Mouse (Mus musculus) olfactory bulb, adult 2 months (tissue): ENCODE measurements around the gene Gm45208. TPM values are rescaled to one million over a fixed set of nuclear protein-coding genes. Genes with fewer than 3 reads are reported as not detected.

Experiments used
- H3K27ac ChIP-seq: fragments of 200-500 bp; 2 replicates; pipeline ENCODE4 v1.5.1; 2012; ENCODE audit warnings: low read depth, low read length; ENCODE audit not compliant: insufficient read depth
- H3K4me1 ChIP-seq: fragments of 200-500 bp; 2 replicates; pipeline ENCODE4 v1.6.1; 2012; ENCODE audit warnings: low read length; ENCODE audit not compliant: control insufficient read depth, insufficient read depth
- H3K4me3 ChIP-seq: fragments of 200-500 bp; 2 replicates; pipeline ENCODE4 v1.5.1; 2012; ENCODE audit warnings: mild to moderate bottlenecking, low read depth, low read length, moderate library complexity; ENCODE audit not compliant: insufficient read depth
- CTCF ChIP-seq: fragments of 200-500 bp; IDR thresholded peaks from 2 replicates; pipeline ENCODE4 v1.5.1; 2012; ENCODE audit warnings: low read depth, mild to moderate bottlenecking, low read length, moderate library complexity; ENCODE audit not compliant: insufficient read depth
- POLR2A ChIP-seq: fragments of 200-500 bp; IDR thresholded peaks from 2 replicates; pipeline ENCODE4 v1.6.1; 2012; ENCODE audit warnings: mild to moderate bottlenecking, low read depth, low read length, moderate library complexity; ENCODE audit not compliant: insufficient read depth
- WGBS: fragments of 180-500 bp; shearing (Covaris S2); methylation state at CpG from one replicate; pipeline ENCODE4 v1.1.7; 2018; 5-methylcytosine and 5-hydroxymethylcytosine counted together
- polyA plus RNA-seq: library from polyadenylated mRNA; stranded (reverse); fragments of >200 nt; gene quantifications from 2 replicates; pipeline ENCODE4 v1.2.4, GENCODE M21; 2012; ENCODE audit warnings: low replicate concordance; ENCODE audit not compliant: missing spikeins, insufficient read depth, insufficient read length

The Gm45208 gene
- polyA plus RNA-seq = not detected in 2 replicates

DNA sequence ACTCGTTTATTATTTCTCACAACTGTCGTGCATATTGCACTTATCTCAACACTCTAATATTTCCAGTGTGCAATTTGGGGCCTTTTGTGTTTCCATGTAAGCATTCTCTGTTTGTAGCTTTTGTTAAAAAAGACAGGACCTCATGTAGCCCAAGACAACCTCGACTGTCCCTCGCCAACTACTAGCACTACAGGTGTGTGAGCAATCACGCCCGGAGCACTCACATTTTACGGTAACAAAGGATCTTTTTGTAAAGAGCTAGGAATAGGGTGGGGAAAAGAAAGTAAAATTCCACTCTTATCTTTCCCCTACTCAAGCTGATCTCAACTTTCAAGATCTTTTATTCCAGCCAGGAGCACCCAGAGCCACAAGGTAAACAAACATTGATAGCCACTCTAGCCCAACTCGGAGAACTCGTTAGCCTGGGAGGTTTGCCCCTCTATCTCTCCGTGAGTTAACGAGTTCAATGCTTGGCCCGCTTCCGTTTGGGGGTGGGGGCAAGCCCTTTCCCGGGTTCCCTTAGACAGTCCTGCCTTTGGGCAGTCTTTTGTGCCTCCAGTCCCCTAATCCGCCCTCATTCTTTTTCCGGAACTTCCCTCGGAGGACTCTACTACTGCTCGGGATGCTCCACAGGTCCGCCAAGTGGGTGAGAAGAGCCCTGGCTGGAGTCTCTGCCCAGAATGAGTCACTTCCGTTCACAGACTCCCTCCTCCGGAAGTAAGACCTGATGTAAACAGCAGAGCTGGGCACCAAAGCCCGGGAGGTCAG is at the start of gene Gm45208:
Gm45208 (plus strand) TSS at position 732 of the 768 bp plus-strand sequence.
- WGBS = 22% methylated on average over 22 of the region's 22 CpGs
- H3K4me3 ChIP-seq = peak within 1 kb of the TSS; percentile 60
- H3K4me1 ChIP-seq = peaks cover 3% of the 10 kb centered on the region; the same call in 1 of the 2 replicates
- no peak for TF ChIP-seq CTCF
- TF ChIP-seq POLR2A = no peak; the same call in 1 of the 2 replicates
- H3K27ac ChIP-seq = peak within 1 kb of the TSS; percentile 85

DNA sequence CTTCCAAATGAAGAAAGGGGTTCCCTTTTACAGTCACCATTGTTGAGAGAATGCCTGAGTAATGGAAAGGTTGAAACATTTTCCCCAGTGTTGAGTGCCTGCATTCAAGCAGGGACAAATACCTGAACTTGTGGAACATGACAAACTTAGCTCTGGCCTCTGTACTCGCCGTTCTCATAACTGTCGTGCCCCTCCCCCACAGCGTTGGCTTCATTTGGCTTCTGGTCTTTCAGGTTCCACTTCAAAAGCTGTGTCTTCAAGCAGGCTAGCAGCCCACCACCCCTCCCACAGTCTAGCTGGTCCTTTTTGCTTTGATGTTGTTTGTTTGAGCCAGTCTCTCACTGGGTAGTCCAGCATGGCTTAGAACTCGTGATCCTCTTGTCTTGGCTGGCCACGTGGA is 49.3 kb upstream of the Gm45208 start:
- WGBS = 71% methylated on average over 6 of the region's 6 CpGs
- H3K4me1 ChIP-seq = peaks cover 11% of the 10 kb centered on the region
- no peak overlapping the region for H3K27ac ChIP-seq
- H3K4me3 ChIP-seq = no peak overlapping the region
- TF ChIP-seq CTCF (no peak), POLR2A (no peak)

DNA sequence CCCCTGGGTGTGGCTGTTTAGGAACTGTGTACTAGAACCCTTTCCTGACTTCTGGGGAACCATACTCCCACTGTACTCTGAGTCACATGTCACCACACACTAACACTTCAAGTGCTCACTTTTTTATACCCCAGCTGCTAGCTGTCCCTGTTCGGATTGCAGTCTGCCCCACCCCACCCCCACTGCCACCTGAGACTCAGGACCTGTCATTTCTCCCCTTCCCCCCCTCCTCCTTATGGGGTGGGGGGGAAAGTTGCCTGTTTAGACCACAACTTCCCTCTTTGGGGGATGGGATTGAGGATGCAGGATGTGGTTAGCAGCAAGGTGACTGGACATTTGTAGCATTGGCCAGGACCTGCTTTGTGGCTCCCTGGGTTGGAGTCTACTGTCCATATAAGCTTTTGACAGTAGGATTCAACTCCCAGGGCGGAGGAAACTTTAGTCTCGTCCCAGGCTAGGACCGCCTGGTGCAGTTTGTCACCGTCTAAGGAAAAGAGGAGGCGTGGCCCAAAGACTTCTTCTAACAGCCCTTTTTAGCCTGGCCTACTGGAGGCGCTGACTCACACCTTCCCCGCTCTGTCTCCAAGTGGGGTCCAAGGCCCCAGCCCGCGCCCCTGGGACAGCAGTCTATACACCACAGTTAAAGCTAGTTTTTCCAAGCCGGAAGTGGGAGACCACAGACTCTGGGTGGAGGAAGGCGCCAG is 48.3 kb upstream of the Gm45208 start:
- 48% methylated on average over 12 of the region's 12 CpGs for WGBS
- no peak for TF ChIP-seq CTCF
- no peak for TF ChIP-seq POLR2A
- Histone ChIP-seq H3K4me1 (peaks cover 11% of the 10 kb centered on the region), H3K27ac (no peak overlapping the region), H3K4me3 (no peak overlapping the region)

DNA sequence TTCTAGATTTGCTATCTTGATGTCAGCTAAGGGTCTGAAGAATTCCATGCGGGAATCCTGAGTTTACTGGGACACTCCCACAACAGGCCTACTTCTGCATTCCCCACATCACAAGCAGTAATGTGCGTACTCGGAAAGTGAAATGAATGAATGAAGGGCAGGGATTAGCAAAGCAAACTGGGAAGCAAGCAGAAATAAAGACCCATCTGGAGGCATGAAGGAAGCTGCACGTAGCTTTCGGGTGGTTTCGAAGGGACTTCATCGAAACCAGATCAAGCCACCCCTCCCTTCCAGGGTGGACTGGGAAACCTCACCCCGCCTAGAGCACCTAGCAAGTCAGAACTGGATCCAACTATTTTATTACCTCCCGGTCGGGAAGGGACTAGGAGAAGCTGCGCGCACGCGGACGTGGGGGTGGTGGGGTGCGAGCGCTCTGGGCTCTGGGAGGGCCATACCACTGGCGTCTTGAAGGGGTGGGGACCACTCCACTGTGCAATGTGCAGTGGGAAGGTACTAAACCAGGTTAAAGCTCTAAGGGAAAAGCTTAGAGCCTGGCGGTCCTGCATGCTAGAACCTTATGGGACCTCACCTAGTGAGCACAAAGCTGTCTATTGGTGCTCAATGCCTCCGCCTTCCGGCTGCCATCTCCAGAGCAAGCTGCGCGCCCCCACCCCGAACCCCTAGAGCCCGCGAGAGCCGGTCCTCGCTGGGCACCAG is 47.6 kb upstream of the Gm45208 start:
- peak overlapping the region; percentile 31 for H3K4me3 ChIP-seq
- WGBS = 27% methylated on average over 28 of the region's 28 CpGs
- TF ChIP-seq CTCF (no peak), POLR2A (no peak)
- H3K4me1 ChIP-seq = peaks cover 11% of the 10 kb centered on the region
- H3K27ac ChIP-seq = no peak overlapping the region

DNA sequence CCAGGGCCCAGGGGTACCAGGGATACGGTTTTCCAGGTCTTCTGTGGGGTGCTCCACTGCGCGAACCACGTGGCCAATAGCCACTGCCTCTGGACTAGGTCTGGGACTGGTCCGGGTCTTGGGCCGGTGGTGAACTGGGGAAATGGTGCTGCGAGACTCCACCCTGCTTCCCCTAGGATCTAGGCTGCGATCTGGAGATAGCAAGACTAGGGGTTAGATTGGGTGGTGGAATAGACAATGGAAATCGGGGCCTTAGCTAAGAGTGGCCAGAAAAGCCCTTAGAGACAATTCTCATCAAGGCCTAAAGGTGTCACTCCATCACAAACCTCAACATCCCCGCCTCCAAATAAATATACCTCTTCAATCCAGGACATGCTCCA is 47.1 kb upstream of the Gm45208 start:
- Histone ChIP-seq H3K27ac (no peak overlapping the region), H3K4me3 (peak overlapping the region; percentile 31), H3K4me1 (peaks cover 11% of the 10 kb centered on the region)
- no peak for TF ChIP-seq CTCF
- no peak for TF ChIP-seq POLR2A
- WGBS = 35% methylated on average over 10 of the region's 10 CpGs

DNA sequence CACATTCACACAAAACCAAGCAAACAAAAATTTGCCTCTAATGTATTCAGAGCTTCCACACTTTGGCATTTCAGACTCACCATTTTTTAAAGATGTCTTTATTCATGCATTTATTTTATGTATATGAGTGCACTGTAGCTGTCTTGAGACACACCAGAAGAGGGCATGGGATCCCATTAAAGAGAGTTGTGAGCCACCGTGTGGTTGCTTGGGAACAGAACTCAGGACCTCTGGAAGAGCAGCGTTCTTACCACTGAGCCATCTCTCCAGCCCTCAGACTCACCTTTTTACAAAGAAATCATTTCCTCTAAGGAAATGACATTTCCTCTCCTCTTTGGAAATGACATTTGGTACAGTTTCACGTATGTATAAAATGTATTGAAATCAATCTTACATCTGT is 43.1 kb upstream of the Gm45208 start:
- TF ChIP-seq CTCF = no peak
- no peak for TF ChIP-seq POLR2A
- WGBS = 48% methylated on average over 3 of the region's 3 CpGs
- Histone ChIP-seq H3K4me1 (peaks cover 3% of the 10 kb centered on the region; the same call in 1 of the 2 replicates), H3K27ac (no peak overlapping the region), H3K4me3 (no peak overlapping the region)

DNA sequence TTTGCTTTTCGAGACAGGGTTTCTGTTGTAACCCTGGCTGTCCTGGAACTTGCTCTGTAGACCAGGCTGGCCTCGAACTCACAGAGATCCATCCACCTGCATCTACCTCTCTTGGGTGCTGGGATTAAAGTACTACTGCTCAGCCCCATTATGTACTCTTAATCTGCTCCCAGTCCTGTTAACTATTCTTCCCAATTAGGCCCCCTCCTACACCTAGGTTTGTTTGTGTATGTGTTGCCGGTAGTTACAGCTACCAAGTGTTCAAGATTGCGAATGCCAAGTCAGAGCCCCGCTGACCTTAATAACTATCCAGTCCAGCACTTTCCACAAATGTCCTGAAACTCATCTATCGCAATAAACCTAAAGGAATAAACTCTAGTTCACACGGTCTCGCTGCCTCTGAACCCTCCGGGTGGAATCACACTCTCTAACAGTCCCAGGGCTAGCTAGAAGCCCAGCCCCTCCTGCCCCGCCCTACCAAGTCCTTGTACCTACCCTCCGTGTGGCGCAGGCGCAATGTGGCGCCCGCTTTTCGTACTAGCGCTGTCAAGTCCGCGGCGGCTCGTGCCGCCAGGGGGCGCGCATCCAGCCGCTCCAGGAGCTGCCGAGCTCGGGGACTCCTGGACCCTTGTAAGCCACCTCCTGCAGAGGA is 42.5 kb upstream of the Gm45208 start:
- whole genome bisulfite sequencing = 22% methylated on average over 27 of the region's 27 CpGs
- Histone ChIP-seq H3K4me3 (peak overlapping the region; percentile 23; the same call in 1 of the 2 replicates), H3K27ac (no peak overlapping the region), H3K4me1 (peaks cover 3% of the 10 kb centered on the region; the same call in 1 of the 2 replicates)
- TF ChIP-seq POLR2A (no peak), CTCF (peak; percentile 49; the same call in 1 of the 2 replicates)

DNA sequence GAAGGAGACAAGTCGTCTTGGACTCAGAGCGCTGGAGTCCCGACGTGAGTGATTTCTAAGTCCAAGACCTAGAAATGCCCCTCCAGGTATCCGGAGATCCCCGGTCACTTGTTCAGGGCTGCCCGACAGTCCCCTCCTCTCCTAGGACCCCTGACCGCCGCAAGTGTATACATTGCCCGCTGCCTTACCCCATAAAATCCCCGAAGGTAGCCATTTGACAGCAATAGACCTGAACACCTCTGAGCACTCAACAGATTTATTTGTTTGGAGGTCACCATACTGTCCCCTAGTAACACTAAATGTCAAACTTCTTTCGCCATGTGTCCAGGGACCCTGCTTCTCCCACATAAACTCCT is 42.0 kb upstream of the Gm45208 start:
- Histone ChIP-seq H3K4me3 (peak overlapping the region; percentile 23; the same call in 1 of the 2 replicates), H3K27ac (no peak overlapping the region), H3K4me1 (no peaks in the 10 kb centered on the region)
- WGBS = 24% methylated on average over 12 of the region's 12 CpGs
- TF ChIP-seq POLR2A (no peak), CTCF (no peak)

DNA sequence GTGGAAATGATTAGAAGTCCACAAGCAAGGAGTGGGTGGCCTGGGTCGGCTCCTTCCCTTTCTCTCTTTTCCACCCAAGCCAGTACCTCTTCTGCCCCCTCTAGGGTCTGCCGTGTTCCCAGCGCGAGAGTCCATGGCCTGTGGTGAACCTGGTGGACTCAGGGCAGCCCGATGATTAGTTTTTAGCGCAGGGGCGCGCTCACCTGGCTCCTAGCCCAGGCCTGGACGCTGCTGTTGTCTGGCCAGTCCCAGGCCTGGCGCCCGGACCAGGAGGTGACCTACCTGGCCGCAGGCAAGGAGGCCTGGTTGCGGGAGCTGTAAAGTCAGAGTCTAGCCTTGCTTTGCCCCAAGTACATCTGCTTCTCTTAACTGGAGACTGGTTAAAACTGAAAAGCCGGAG is 41.2 kb upstream of the Gm45208 start, which contains the start of gene Magix:
Magix (minus strand) TSS at position 388 of the 400 bp plus-strand sequence.
- Histone ChIP-seq H3K4me3 (no peak within 1 kb of the TSS; the same call in 1 of the 2 replicates), H3K4me1 (no peaks in the 10 kb centered on the region), H3K27ac (no peak within 1 kb of the TSS)
- TF ChIP-seq CTCF = no peak
- 66% methylated on average over 14 of the region's 14 CpGs for WGBS
